Mouse (Mus musculus): Measurements from ENCODE around the gene Vps37d. TPM values are rescaled to one million over a fixed set of nuclear protein-coding genes. Genes with fewer than 3 reads are reported as not detected.

The Vps37d gene
- polyA plus RNA-seq, 1 experiment from 2014 or later, result 10.9 TPM

DNA sequence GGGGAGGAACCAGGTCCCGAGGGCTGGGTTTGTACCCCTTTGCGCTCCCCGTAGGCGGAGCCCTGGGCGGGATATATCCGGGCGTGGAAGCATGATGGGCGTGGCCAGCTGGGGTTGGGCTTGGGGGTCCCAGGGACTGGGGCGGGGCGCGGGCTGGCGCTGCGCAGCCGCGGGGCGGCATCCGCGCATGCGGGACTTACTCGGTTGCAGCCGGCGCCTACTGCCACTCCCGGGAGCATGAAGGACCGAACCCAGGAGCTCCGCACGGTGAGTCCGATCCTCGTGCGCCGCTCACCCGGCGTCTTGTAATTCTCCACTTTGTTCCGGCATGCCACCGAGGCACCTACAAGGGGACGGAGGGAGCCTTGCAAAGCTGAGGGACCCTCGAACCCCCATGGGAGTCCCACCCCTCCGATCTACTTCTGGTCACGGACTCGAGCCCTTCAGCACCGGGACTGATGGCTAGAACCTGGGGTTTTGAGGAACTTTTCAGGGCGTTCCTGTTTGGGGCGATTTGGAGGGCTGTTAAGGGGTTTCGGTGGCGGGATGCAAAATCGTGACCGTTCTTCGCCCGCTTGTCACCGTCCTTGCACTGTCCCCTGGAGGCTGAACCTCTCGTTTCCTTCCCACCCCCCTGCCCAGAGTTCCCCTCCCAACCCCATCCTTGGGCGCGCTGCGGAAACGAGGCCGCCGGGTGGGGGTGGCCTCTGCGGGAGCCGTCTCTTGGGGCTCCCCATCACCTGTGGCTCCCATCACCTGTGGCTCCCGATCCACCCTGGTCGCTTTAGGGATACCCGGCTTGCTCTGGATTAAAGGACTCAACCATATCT, 54.5 kb downstream of the Vps37d start, which contains the start of gene Stx1a:
Gene Stx1a, plus strand, starts transcription at position 139 of the 830 bp plus-strand sequence.
- Histone ChIP-seq H3K27me3 (no peaks in the 10 kb centered on the region), H3K4me3 (replicated peaks) (peak within 1 kb of the TSS; percentile 73), H3K36me3 (no peaks in the 10 kb centered on the region), H3K9me3 (replicated peaks) (no peaks in the 10 kb centered on the region), H3K4me2 (peak within 1 kb of the TSS; percentile 93), H3K27ac (peak within 1 kb of the TSS; percentile 65), H3K9ac (peak within 1 kb of the TSS; percentile 80), H3K4me1 (peaks cover 46% of the 10 kb centered on the region)
- WGBS, result under 1% methylated on average over 56 of the region's 61 CpGs
- ATAC-seq (replicated peaks; ENCODE audit: low FRiP score), result peak; percentile 90

Other genes with a start within 250 kb of the Vps37d start
- not detected in 2 replicates for gene Tmem270, start 171.5 kb downstream of the Vps37d start, polyA plus RNA-seq (2015; fragmentation: Nextera tagmentation; extraction: Ambion mirVana)
- 2.0 and 5.1 TPM in 2 replicates for gene Cldn13, start 162.7 kb downstream of the Vps37d start, polyA plus RNA-seq (2015; fragmentation: Nextera tagmentation; extraction: Ambion mirVana)
- 23.3 and 26.1 TPM in 2 replicates for gene Mettl27, start 145.9 kb downstream of the Vps37d start, polyA plus RNA-seq (2015; fragmentation: Nextera tagmentation; extraction: Ambion mirVana)
- 39.3 and 45.6 TPM in 2 replicates for gene Cldn4, start 131.3 kb downstream of the Vps37d start, polyA plus RNA-seq (2015; fragmentation: Nextera tagmentation; extraction: Ambion mirVana)
- gene Cldn3, start 92.1 kb downstream of the Vps37d start, polyA plus RNA-seq (2015; fragmentation: Nextera tagmentation; extraction: Ambion mirVana), result 52.9 and 56.3 TPM in 2 replicates
- 69.1 and 71.6 TPM in 2 replicates for gene Abhd11, start 69.1 kb downstream of the Vps37d start, polyA plus RNA-seq (2015; fragmentation: Nextera tagmentation; extraction: Ambion mirVana)
- 12.1 and 13.8 TPM in 2 replicates for gene Stx1a, start 54.8 kb downstream of the Vps37d start, polyA plus RNA-seq (2015; fragmentation: Nextera tagmentation; extraction: Ambion mirVana)
- 30.9 and 36.7 TPM in 2 replicates for gene Dnajc30, start 14.1 kb downstream of the Vps37d start, polyA plus RNA-seq (2015; fragmentation: Nextera tagmentation; extraction: Ambion mirVana)
- gene Bud23, start 13.3 kb downstream of the Vps37d start, polyA plus RNA-seq (2015; fragmentation: Nextera tagmentation; extraction: Ambion mirVana), result 121 and 137 TPM in 2 replicates
- 7.3 and 7.4 TPM in 2 replicates for gene Mlxipl, start 11.6 kb upstream of the Vps37d start, polyA plus RNA-seq (2015; fragmentation: Nextera tagmentation; extraction: Ambion mirVana)
- 25.5 and 26.8 TPM in 2 replicates for gene Tbl2, start 71.4 kb upstream of the Vps37d start, polyA plus RNA-seq (2015; fragmentation: Nextera tagmentation; extraction: Ambion mirVana)
- gene Bcl7b, start 90.0 kb upstream of the Vps37d start, polyA plus RNA-seq (2015; fragmentation: Nextera tagmentation; extraction: Ambion mirVana), result 52.9 and 53.2 TPM in 2 replicates
- gene Baz1b, start 109.0 kb upstream of the Vps37d start, polyA plus RNA-seq (2015; fragmentation: Nextera tagmentation; extraction: Ambion mirVana), result 40.4 and 42.3 TPM in 2 replicates
- 1.7 and 2.0 TPM in 2 replicates for gene Fzd9, start 173.0 kb upstream of the Vps37d start, polyA plus RNA-seq (2015; fragmentation: Nextera tagmentation; extraction: Ambion mirVana)

Data from kidney, embryonic 15.5 days (tissue).